16 mouse cellular contexts compared by ENCODE assay signal in the genomic region with DNA sequence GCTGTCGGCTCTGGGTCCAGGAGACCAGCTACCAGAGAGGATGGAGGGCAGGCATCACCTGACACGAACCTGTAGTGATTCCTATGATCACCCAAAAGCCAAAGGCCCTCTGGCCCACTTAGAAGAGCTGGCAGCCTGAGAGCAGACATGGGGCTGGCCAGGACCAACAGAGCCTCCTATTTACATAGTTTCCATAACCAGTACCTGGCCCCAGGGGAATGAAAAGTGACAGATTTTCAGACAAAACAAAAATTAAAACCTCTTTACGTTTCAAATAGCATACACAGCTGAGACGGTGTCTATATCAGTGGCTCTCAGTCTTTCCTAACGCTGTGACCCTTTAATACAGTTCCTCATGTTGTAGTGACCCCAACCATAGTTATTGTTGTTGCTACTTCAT.
"Had no signal": no experiment of that assay in that cellular context is flagged by ENCODE, and none has a peak within 500 bp of the region (broad histone marks: within the 10 kb centered on the region; RNA-seq: fewer than 3 reads in every experiment).

No protein-coding gene starts in this region.

- H3K36me3 ChIP-seq: midbrain, embryonic 10.5 days; midbrain, embryonic 13.5 days; stomach, embryonic 15.5 days had no signal

- H3K4me1 ChIP-seq: midbrain, embryonic 10.5 days; midbrain, embryonic 13.5 days; stomach, embryonic 15.5 days had no signal

- H3K4me3 ChIP-seq: layer of hippocampus, adult 2 months; left cerebral cortex, adult 2 months; megakaryocyte, embryonic 14.5 days; midbrain, embryonic 10.5 days; midbrain, embryonic 13.5 days; stomach, embryonic 15.5 days had no signal

- H3K27ac ChIP-seq: layer of hippocampus, adult 2 months; left cerebral cortex, adult 2 months; liver, embryonic 14.5 days; midbrain, embryonic 10.5 days; midbrain, embryonic 13.5 days; stomach, embryonic 15.5 days had no signal

- DNase-seq: kidney, adult 18-20 months; kidney, adult 9 months; kidney, postnatal 14 days; kidney, postnatal 4 days; layer of hippocampus, adult 9-11 months; liver, postnatal 0 days; lung, embryonic 14.5 days; thymus, adult 18-20 months; thymus, postnatal 36 days had no signal

- H3K27me3 ChIP-seq: midbrain, embryonic 13.5 days; stomach, embryonic 15.5 days had no signal
